Mouse (Mus musculus) left cerebral cortex, adult 11 months (tissue): ENCODE measurements around the gene Smtn.

Experiments
- DNase-seq: peaks from one replicate; pipeline ENCODE4 v3.0.0; 2022; ENCODE audit warnings: low spot score

Gene Smtn

DNA sequence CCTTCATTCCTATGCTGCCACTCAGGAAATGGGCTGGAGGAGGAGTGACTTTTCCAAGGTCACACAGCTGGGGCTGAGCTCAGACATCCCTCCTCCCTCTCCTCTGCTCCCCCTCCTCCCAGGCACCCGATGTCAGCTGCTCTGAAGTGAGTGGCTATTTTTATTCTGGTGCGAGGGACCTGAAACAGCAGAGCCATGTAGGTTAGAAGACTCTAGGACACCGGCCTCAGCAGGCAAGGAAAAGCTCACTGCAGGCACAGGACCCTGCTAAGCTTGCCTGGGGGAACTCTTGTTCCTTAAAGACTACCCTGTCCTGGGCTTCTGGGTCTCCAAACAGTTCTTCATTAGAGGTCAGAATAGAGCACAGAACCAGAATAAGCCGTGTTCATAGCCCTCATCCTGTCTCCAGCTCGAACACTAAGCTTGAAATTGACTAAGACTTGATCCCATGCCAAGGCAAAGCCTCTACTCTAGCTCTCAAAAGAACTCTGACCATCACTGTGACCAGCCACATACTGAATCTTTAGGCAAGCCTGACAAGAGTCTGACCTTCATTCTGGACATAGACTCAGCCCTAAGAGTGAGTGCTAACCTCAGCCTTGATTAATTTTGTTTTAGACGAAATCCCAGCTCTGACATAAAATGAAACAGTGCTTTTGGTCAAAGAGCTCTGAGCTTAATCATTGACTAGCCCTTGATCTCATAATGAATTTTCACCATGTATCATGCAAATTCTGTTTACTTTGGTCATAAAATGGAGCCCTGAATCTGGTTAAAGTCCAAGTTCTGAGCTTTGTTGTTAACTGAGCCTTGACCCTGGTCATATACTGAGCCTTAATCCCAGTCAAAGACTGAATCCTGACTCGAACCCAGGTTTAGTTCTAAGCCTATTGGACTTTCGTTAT lies 31.0 kb downstream of the Smtn start:
- no peak for DNase-seq

DNA sequence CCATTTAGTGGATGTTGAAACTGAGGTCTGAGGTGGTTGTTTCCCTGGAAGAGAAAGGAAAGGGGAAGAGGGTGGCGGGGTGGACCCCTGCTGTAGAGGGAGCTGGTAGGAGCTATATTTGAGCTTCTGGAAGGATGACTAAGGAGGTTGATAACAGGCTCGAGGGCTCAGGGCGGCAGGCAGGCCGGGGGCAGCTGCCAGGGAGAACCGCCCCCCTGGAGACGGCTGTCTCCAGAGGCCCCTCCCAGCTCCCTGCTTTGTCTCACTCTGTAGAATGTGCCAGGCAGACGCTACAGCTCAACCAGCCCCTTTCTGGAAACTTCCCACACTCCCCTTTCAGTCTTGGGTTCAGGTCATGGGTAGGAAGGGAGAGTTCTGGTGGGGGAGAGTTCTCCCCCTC lies 32.2 kb downstream of the Smtn start:
- DNase-seq = no peak

DNA sequence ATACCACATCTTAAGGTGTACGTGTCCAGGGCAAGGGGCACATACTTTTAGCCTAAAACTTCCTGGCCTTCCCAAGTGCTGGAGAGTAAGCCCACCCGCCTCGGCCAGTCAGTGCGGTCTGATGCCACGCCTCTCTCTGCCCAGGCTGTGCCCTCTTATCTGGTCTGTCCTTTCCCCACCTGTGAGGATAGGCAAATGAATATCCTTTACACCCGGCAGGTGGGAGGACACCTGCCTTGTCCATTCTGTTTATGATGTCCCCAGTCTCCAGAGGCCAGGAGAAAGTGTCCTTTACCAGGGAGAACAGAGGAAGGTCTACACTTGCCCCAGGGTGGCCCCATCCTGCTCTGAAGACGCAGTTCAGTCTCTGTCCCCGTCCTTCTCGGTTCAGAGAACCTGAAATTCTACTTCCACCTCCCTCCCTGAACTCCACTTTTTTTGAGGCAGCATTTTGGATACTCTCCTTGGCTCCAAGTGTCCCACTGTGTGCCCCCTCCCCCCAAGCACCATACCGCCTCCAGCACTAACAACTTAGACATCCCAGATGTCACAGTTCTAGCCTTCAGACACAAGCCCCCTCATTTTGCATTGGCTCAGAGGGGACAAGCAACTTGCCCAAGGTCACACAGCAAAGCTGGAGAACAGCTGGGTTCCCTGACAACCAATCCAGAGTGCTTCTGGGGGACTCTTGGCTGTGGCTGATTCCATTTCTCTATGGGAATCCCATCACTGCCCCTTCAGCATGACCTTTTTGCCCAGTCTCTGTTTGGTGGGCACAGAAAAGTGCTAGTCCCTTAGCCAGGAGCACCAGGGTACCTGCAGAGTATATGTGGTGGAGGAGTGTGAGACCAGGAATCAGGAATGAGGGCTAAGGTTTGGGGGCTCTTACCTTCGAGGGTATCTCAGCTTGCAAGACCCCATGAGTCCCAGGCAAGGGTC lies 36.4 kb downstream of the Smtn start:
- no peak for DNase-seq

DNA sequence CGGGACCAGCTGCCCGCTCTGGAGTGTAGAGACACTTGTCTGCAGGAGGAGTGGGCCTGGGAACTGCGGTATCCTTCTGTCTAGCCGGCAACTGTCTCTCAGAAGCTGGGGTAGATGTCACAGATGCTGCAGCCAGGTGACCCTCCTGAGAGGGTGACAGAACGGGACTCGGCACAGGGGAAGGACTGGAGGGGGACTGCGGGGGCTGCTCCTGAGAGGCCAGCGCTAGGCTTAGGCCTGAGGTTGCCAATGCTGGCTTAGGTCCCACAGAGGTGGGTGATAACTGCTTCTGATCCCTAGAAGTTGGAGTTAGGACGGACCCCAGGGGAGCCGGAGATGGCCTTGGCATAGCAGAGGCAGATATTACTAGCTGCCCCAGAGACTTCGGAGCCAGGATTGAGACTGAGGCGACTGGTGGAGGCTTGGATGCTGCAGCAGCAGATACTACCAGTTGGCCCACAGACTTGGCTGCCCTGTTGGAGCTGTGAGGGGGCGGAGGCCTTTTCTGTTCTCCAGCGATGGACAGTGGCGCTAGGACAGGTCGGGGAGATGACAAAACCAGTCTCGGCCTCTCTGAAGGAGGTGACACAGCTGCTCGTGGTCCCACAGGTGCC lies 37.8 kb downstream of the Smtn start:
- DNase-seq = no peak

DNA sequence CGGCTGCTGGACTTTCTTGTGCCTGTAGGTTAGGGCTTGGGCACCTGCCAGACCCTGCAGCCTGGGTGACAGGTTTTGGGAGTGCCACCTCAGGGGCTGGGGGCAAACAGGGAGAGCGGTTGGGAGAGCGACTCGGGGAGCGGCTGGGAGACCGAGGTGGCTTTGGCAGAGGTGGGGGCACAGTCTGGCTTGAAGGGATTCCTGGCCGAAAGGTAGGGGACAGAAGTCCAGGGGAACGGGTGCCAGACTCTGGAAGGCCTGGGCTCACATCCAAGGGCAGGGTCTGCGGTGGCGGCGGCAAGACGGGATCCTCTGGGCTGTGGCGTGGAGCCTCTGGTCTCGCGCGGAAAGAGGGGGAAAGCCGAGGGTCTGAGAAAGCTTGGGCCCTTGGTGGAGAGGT lies 38.4 kb downstream of the Smtn start:
- no peak for DNase-seq

DNA sequence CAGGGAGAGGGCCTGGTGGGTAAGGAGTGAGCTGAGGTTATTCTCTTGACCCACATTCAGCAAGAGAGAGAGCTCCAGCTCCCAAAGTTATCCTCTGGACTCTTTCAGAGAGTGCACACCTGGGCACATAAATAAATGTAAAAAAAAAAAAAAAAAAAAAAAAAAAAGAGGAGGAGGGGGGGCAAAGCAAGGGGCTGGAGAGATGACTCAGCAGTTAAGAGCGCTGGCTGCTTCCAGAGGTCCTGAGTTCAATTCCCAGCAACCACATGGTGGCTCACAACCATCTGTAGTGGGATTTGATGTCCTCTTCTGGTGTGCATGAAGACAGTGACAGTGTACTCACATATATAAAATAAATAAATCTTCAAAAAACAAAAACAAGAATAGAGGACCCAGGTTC lies 43.1 kb downstream of the Smtn start:
- no peak for DNase-seq

DNA sequence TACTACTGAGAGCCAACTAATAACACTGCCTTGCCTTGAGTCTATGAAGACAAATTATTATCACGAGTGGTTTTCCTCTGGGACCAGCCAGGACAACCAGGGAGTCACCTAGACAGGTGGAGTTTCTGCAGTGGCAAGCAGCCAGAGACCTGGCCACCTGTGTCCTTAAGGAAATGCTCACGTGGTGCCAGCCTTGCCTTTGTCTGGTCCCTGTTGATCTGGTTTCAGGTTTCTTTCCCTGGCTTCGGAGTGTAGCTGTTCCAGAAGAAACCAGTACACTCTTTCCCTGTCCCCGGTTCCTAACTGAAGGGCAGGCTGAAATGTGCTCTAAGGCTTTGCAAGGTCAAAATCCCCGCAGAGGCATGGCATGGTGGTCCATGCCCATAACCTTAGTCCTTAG lies 43.7 kb downstream of the Smtn start:
- DNase-seq = no peak

DNA sequence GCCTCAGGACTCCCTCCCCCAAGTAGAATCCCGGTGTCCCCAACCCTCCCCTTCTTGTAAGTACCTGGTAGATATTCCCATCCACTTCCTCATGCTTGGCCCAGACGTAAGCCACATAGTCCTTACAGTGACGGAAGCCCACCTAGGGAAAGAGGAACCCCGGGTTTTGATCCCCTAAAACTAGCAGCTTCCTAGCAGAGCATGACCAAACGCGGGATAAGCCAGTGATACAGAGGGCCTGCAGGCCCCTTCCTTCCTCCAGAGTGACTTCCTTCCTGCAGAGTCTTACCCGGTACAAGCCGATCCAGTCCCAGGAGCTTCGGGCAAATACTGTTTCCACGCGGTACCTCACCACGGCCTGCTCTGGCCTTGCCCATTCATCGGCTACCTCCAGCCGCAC lies 44.9 kb downstream of the Smtn start:
- no peak for DNase-seq

DNA sequence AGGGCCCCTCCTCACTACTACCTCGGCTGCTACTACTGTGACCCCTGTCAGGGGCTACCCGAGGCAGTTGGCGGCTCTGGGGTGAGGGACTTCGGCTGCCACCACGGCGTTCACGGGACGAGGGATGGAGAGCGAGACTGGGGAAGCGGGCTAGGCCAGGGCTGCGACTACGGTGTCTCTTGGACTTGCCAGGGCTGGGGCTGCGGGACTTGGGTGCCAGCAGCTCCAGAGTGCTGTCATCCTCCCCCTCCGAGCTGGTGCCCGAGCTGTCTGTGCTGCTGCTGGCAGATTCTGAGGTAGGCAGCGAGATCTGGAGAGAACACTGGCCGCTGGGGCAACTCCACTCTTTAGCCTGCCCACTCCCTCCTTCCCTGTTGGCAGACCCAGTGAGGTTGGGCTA lies 45.6 kb downstream of the Smtn start:
- DNase-seq = no peak

DNA sequence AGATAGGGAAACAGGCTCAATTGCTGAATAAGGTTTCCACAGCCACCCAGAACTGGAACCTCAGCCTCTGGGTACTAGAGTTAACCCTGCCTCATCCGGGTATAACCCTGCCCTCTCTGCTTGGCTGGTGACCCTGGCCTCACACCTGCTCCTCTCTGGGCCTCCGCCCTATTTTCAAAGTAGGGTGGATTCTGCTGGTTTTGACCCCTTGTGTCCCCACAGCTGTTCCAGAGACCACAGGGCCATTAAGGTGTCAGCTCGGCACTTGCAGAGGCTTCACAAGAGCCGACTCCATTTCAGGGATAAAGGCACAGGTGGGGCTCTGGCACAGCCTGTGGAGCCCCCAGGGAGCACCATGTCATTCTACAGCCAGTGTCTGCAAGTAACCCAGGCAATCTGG lies 47.7 kb downstream of the Smtn start:
- DNase-seq = no peak

DNA sequence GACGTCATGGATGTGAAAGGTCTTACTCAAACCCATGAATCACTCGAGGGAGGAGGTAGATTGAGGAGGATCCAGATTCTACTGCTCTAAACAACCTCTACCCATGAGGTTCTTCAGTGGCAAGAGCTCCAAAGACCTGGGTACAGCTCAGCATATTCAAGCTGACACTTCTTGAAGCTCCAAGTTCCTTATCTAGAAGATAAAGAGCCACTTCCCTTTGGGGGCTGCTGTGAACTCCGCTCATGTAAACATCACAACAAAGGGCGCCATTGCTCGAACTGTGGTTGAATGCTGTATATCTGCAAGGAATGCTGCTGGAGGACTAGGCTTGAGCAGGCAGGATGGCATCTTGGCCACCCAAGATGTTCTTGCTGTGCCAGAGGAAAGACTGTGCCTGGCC lies 51.4 kb downstream of the Smtn start:
- no peak for DNase-seq

DNA sequence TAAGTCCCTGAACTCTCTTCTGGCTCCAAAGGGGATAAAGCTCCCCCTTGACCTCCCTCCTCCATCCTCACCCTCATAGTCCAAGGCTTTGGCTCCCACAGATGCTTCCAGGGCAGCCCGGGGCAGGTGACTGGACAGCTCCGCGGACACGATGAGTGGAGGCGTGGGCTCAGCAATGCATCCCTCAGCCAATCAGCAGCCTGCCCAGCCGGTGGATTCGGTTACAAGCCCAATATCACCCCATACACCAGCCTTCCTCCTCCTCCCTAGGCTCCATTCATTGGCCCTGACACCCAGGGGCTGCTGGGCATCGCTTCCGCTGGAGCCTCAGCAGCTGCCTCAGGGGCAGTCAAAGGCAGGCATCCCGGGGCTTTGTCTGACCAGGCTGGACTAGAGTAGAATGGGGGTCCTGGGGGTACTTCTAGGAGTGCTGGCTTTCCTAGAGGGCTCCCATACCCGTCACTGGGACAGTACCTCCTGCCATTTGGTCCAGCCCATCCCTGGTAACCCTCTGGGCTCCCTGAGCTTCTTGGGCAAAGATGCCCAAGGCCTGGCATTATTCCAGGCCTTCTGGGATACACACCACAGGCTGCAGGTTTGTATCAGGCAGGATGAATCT lies 52.4 kb downstream of the Smtn start, which contains the start of gene Pla2g3:
Pla2g3 (plus strand) TSS at position 333 of the 619 bp plus-strand sequence.
- DNase-seq = no peak

DNA sequence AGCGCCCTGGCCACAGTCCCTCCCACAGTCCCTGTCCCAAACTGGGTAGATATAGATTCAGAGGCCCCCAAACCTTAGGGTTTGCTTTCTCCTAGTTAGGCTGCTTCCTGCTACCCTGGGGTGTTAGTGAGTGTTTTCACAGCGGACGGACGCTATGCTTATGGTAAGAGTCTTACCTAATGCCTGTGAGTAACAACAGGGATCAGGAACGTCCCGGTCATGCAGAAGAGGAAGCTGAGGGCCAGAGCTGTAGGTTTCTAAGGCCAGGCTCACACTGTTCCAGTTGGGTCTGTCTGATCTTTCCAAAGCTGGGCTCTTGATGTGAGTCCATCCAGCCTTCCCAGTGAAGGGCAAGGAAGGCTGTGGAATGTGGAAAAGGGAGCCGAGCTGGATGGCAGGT lies 54.1 kb downstream of the Smtn start:
- DNase-seq = no peak

DNA sequence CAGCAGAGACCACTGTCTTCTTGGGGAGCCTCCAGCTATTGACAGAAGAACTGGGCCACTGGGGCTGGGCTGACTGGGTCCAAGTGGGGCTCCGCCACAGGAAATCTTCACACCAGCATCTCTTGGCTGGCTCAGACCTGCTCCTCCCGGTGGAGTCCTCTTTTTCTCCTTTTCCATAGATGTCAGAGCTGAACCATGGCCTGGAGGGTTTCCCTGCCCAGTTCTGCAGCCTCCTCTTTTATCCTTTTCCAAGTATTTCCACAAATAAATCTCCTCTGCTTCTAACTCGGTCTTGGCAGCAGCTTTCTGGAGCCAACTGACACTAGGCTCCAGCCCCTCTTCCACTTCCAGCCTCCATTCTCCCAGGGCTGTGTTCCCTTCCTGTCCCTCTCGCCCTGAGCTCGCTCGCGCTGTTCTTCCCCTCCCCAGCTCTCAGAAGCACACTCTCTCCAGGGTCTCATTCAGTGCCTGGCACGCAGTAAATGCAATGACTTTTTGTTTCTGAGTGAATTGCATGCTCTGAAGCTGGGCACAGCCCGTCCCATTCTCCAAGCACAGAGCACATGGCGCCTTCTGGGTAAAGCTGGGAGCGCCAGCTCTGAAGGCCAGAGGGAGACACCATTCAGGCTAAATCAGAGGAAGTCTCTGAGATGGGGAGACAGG lies 56.3 kb downstream of the Smtn start:
- peak; percentile 54 for DNase-seq

DNA sequence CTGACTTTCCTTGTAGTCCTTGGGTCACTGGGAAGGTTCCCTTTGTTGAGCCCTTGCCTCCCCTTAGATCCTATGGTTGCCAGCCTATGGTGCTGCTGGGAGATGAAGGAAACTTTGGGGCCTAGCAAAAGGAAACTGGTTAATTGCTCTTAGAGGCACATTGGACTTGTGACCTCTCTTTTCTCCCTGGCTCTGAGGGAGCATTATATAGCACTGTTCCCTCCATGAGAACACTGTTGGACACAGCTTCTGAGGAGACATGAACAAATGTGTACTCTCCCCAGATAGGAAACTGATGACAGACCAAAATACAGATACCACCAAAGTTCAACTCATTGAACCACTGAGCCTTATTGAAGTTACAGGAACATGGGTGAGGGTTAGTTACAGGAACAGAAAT lies 64.9 kb downstream of the Smtn start:
- DNase-seq = no peak

DNA sequence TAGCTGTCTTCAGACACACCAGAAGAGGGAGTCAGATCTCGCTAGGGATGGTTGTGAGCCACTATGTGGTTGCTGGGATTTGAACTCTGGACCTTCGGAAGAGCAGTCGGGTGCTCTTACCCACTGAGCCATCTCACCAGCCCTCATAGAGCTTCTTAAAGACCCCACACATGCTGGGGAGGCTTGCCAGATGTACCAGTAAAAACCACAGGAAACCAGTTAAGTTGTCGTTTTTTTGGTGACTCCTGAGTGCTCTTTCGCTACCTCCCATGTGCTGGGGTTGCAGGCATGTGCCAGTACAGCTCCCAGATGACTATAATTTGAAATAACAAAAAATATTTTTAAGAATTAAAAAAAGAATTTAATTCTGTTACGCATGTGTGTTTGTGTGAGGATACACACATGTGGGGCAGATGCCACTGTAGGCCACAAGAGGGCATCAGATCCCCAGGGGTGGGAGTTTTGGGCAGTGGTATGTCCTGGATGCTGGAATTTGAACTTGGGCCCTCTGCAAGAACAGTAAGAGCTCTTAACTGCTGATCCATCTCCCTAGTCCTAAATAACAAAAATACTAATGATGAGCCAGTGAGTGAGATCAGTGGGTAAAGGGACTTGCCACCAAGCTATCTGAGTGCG lies 65.8 kb downstream of the Smtn start:
- no peak for DNase-seq

DNA sequence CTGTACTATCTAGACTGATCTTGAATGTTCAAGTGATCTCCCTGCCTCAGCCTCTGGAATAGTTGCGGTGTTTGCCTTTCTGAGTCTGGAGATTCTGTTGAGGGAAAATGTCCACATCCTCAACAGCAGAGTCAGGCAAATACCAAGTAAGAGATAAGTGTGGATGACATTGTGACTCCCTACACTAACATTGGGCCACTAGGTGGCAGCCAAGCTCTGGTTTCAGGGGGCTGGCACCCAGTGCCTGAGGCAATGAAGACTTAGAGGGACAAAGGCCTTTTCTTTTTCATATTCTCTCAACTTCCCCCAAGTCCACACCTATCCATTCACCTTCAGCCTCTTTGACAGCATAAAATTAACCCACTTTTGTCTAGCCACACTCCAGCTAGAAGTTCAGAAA lies 67.9 kb downstream of the Smtn start:
- DNase-seq = peak; percentile 67

DNA sequence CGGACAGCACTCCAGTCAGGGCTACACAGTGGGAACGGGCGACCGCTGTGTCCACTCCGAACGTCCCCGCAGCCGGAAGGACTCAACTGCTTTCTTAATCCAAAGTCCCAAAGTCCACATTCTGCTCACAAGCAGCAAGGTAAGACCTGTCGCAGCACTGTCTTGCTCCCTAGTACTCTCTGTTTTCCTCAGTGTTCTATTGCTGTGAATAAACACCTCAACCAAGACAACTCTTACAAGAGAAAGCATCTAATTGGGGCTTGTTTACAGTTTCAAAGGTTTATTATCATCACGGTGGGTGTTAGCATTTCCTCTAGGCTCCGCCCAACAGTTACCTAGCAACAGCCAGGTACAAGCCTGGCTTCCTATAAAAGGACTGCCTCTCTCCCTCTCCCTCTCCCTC lies 69.0 kb downstream of the Smtn start:
- DNase-seq = no peak
